Mouse (Mus musculus) heart, embryonic 15.5 days (tissue): ENCODE data around the gene Ccl6. TPM values are rescaled to one million over a fixed set of nuclear protein-coding genes. Genes with fewer than 3 reads are reported as not detected.

Experiments
- ATAC-seq: fragments of 200-750 bp; cut with Nextera tagmentation; replicated peaks from 2 replicates; pipeline ENCODE4 v1.8.0; 2017; ENCODE audit warnings: low read depth, moderate TSS enrichment; ENCODE audit not compliant: insufficient number of reproducible peaks, insufficient read depth, low FRiP score
- H3K27ac ChIP-seq: fragments of 300-500 bp; sonication (generic); 2 replicates; pipeline ENCODE4 v1.5.1; 2015; ENCODE audit warnings: mild to moderate bottlenecking, inconsistent platforms
- H3K27me3 ChIP-seq: fragments of 300-500 bp; sonication (generic); 2 replicates; pipeline ENCODE4 v1.6.1; 2015; ENCODE audit warnings: inconsistent platforms
- H3K36me3 ChIP-seq: fragments of 300-500 bp; sonication (generic); 2 replicates; pipeline ENCODE4 v1.6.1; 2015; ENCODE audit warnings: mild to moderate bottlenecking, inconsistent platforms
- H3K4me1 ChIP-seq: fragments of 300-500 bp; sonication (generic); replicated peaks from 2 replicates; pipeline ENCODE4 v1.6.1; 2015; ENCODE audit warnings: inconsistent platforms
- H3K4me2 ChIP-seq: fragments of 300-500 bp; sonication (generic); 2 replicates; pipeline ENCODE4 v1.6.1; 2015; ENCODE audit warnings: inconsistent platforms, mild to moderate bottlenecking, moderate library complexity
- H3K4me3 ChIP-seq: fragments of 300-500 bp; sonication (generic); 2 replicates; pipeline ENCODE4 v1.5.1; 2015; ENCODE audit warnings: mild to moderate bottlenecking, inconsistent platforms
- H3K9ac ChIP-seq: fragments of 300-500 bp; sonication (generic); 2 replicates; pipeline ENCODE4 v1.6.1; 2015; ENCODE audit warnings: mild to moderate bottlenecking, inconsistent platforms
- H3K9me3 ChIP-seq: fragments of 300-500 bp; sonication (generic); replicated peaks from 2 replicates; pipeline ENCODE4 v1.6.1; 2016; ENCODE audit warnings: inconsistent platforms
- WGBS: fragments of 180-500 bp; shearing (Covaris S2); methylation state at CpG from one replicate; pipeline ENCODE4 v1.1.7; 2015; ENCODE audit warnings: mixed read lengths; 5-methylcytosine and 5-hydroxymethylcytosine counted together
- polyA plus RNA-seq: library from polyadenylated mRNA; unstranded; fragments of >200 nt; fragmentation: Nextera tagmentation; extraction: Ambion mirVana; gene quantifications from 2 replicates; pipeline ENCODE4 v1.2.1, GENCODE M21; 2015

The Ccl6 gene
- polyA plus RNA-seq, 1 experiment from 2014 or later, result 5.9 TPM

DNA sequence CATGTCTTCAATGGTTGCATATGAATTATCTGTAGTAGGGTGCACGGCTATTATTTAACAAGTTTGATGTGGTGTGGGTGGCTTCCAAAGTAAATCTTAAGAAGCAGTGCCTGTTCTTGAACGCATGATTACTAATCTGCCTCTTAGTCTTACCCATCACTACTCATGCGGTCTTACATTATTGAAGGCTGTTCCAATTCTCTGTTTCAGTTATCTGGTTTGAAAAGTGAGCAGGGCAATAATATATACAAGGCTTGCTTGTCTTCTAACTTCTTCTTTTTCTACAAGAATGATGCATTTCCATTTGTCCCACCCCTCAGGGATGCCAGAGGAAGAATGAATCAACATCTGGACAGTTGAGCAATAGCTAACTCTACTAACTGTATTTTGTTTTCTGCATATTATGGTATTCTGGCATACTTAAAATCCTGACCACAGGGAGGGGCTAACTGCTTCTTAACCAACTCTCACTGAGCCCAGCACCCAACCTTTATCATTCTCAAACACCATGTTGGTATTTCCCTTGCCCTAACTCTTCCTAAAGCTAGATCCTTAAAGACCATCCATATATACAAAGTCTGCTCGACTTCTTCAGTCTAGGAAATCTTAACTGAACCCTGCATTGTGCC, 15.8 kb downstream of the Ccl6 start:
- WGBS, result 72% methylated on average over 4 of the region's 4 CpGs
- Histone ChIP-seq H3K4me3 (no peak overlapping the region), H3K9ac (no peak overlapping the region), H3K27ac (no peak overlapping the region), H3K27me3 (no peaks in the 10 kb centered on the region), H3K4me2 (no peak overlapping the region), H3K4me1 (no peaks in the 10 kb centered on the region), H3K36me3 (no peaks in the 10 kb centered on the region), H3K9me3 (no peaks in the 10 kb centered on the region)
- ATAC-seq, result no peak

DNA sequence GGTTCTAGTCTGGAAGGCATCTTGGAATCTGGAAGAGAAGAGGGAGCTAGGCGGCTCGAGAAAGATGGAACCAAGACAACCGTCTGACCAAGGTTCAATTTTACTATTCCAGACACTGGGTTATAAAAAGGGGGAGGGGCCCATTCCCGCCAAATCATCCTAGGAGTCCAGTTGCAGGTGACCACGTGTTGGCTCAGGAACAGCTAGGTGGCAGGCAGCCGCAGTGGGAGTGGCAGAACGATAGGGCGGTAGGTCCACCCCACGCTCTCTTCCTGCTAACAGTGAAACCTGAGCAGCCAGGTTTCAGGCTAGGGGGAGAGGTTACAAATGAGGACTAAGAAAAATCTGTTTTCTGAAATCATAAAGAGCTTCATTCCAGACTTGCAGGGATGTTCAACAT, 20.1 kb downstream of the Ccl6 start:
- Histone ChIP-seq H3K9ac (no peak overlapping the region), H3K9me3 (no peaks in the 10 kb centered on the region), H3K4me3 (no peak overlapping the region), H3K27me3 (no peaks in the 10 kb centered on the region), H3K4me2 (no peak overlapping the region), H3K4me1 (no peaks in the 10 kb centered on the region), H3K27ac (no peak overlapping the region), H3K36me3 (no peaks in the 10 kb centered on the region)
- 52% methylated on average over 9 of the region's 9 CpGs for WGBS
- no peak for ATAC-seq

DNA sequence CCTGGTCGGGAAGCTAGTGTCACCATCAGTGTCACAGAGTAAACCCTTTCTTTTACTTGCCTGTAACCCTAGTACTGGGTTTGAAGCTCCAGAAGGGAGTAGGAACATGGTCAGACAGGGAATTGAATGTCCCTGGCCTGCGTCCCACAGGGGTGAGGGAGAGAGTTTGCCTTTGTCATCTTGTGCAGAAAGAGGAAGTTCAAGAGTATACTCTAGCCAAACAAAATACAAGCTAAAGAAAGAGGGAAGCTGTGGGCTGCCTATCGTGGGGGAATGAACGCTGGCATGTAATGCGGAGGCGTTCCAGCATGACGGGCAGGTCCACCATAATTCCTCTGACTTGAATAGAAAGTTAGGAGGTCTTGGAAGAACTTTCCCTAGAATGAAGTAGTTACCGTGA, 20.7 kb downstream of the Ccl6 start:
- Histone ChIP-seq H3K36me3 (no peaks in the 10 kb centered on the region), H3K9me3 (no peaks in the 10 kb centered on the region), H3K9ac (no peak overlapping the region), H3K27me3 (no peaks in the 10 kb centered on the region), H3K4me3 (no peak overlapping the region), H3K4me1 (no peaks in the 10 kb centered on the region), H3K4me2 (no peak overlapping the region), H3K27ac (no peak overlapping the region)
- ATAC-seq, result 0 out of 2 replicates have a peak, but pooled peaks have one; percentile 53
- 68% methylated on average over 8 of the region's 8 CpGs for WGBS

DNA sequence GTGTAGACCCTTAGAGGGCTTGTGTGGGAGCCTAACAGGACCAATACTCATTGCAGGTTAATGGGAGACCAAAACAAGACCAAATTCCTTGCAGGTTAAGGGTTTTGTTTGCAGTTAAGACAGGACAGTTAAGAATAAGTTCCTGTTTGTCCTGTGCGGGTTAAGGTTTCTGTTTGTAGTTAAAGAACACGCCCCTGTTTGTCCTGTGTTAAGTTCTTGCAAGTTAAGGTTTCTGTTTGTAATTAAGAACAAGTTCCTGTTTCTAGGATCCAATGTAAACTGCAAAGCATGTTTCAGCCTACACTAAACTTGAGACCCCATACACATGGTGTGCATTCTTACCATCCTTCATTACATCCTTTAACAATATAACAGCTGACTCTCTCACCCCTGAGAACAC, 22.7 kb downstream of the Ccl6 start:
- H3K4me2 ChIP-seq, result no peak overlapping the region
- H3K4me3 ChIP-seq, result no peak overlapping the region
- no peak overlapping the region for H3K27ac ChIP-seq
- H3K4me1 ChIP-seq, result no peaks in the 10 kb centered on the region
- no peaks in the 10 kb centered on the region for H3K36me3 ChIP-seq
- no peak for ATAC-seq
- WGBS, result 75% methylated on average over 2 of the region's 2 CpGs
- no peaks in the 10 kb centered on the region for H3K27me3 ChIP-seq
- no peak overlapping the region for H3K9ac ChIP-seq
- no peaks in the 10 kb centered on the region for H3K9me3 ChIP-seq

DNA sequence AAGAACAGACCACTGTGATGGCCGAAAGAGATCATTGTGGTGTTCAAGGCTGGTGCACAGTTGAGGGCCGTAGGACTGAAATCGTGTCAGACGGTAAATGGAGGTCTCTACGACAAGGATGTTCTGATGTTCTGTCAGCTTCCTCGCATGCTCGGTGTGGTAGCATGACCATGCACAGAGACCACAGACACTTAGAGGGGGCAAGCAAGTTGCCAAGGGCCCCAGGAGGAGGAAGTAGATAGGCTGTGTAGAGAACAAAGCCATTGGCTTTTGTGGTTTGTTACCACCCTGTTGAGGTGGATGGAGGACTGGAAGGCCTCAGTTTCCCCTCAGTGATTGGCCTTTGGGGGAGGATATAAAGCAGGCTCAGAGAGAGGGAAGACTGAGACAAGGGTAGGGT, 23.6 kb downstream of the Ccl6 start:
- Histone ChIP-seq H3K36me3 (no peaks in the 10 kb centered on the region), H3K4me2 (no peak overlapping the region), H3K4me3 (no peak overlapping the region), H3K27ac (no peak overlapping the region), H3K9ac (no peak overlapping the region), H3K27me3 (no peaks in the 10 kb centered on the region), H3K4me1 (no peaks in the 10 kb centered on the region), H3K9me3 (no peaks in the 10 kb centered on the region)
- no peak for ATAC-seq
- 87% methylated on average over 7 of the region's 7 CpGs for WGBS

DNA sequence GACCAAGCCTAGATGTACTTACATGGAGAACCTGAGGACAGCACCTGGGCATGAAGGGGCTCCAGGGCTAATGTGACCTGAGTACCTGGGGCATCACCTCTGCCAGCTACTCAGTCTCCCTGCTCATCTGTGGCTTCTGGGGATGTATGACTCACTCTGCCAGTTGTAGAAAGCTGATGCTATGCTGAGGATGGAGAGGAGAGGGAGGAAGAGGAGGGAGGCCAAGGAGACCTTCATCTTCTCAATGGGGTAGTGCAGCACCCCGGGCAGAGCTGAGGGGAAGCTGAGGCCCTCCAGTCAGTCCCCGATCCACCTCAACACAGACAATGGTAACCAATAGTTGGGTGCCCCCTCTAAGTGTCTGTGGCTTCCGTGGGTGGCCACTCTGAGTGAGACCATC, 24.1 kb downstream of the Ccl6 start:
- H3K36me3 ChIP-seq, result no peaks in the 10 kb centered on the region
- no peak overlapping the region for H3K9ac ChIP-seq
- no peaks in the 10 kb centered on the region for H3K4me1 ChIP-seq
- H3K4me3 ChIP-seq, result no peak overlapping the region
- no peak overlapping the region for H3K4me2 ChIP-seq
- H3K9me3 ChIP-seq, result no peaks in the 10 kb centered on the region
- no peak overlapping the region for H3K27ac ChIP-seq
- no peak for ATAC-seq
- no peaks in the 10 kb centered on the region for H3K27me3 ChIP-seq
- 80% methylated on average over 3 of the region's 3 CpGs for WGBS

DNA sequence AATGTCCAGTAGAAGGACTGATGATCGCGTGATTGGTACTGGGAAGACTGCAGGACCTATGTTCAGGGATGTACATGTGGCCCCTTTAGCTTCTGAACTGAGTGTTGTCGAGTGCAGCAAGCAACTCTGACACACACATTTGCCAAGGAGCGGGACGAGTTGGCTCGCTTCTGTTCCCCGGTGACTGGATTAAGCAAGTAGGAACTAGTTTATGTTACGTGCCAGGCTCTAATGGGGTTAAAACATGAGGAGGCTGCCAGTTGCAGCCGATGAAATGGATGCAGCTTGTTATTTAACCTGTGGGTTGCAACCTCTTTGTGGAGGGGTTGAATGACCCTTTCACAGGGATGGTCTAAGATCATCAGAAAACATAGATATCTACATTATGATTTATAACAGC, 24.8 kb downstream of the Ccl6 start:
- H3K4me2 ChIP-seq, result no peak overlapping the region
- no peaks in the 10 kb centered on the region for H3K9me3 ChIP-seq
- H3K36me3 ChIP-seq, result no peaks in the 10 kb centered on the region
- H3K4me3 ChIP-seq, result no peak overlapping the region
- H3K27me3 ChIP-seq, result no peaks in the 10 kb centered on the region
- H3K27ac ChIP-seq, result no peak overlapping the region
- H3K4me1 ChIP-seq, result no peaks in the 10 kb centered on the region
- no peak for ATAC-seq
- no peak overlapping the region for H3K9ac ChIP-seq
- WGBS, result 85% methylated on average over 9 of the region's 9 CpGs

DNA sequence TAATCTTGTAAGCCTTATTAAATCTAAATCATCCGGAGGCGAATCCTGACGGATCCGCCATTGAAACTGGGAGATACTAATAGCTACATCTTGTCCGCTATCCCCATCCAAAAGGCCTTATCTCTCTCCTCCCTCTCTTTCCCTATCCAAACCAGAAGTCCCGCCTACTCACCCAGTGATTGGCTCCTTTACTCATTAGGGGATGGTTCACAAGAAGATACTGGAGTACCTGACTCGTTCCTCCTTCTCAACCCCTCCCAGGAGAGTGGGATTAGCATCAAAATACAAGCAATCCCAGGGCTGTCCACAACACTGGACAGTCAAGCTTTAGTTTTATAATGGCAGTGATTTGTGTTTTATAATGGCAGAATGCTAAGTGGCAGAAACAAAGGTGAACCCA, 25.6 kb downstream of the Ccl6 start:
- no peak overlapping the region for H3K27ac ChIP-seq
- H3K9ac ChIP-seq, result no peak overlapping the region
- no peaks in the 10 kb centered on the region for H3K9me3 ChIP-seq
- H3K4me1 ChIP-seq, result no peaks in the 10 kb centered on the region
- WGBS, result 57% methylated on average over 7 of the region's 7 CpGs
- no peak for ATAC-seq
- H3K36me3 ChIP-seq, result no peaks in the 10 kb centered on the region
- H3K4me2 ChIP-seq, result no peak overlapping the region
- H3K27me3 ChIP-seq, result no peaks in the 10 kb centered on the region
- no peak overlapping the region for H3K4me3 ChIP-seq

DNA sequence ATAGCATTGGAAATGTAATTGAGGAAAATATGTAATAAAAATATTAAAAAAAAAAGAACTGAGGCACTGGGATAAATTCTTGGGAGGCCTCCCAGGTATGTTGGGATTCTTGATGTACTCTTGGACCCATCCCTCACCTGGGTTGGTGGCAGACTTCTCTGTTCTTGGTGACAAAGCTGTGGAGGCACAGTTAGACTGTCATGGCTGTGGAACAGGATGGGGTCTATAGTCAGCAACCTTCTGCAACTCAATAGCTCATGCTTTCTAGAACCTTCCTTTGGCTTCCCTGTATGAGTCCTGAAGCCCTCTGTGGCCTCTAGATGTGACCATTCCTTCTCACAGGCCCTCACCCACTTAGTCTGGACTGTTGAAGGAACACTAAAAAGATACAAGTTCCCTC, 26.3 kb downstream of the Ccl6 start:
- Histone ChIP-seq H3K9me3 (no peaks in the 10 kb centered on the region), H3K4me3 (no peak overlapping the region), H3K4me2 (no peak overlapping the region), H3K27me3 (no peaks in the 10 kb centered on the region), H3K4me1 (no peaks in the 10 kb centered on the region), H3K27ac (no peak overlapping the region), H3K9ac (no peak overlapping the region), H3K36me3 (no peaks in the 10 kb centered on the region)
- no peak for ATAC-seq

DNA sequence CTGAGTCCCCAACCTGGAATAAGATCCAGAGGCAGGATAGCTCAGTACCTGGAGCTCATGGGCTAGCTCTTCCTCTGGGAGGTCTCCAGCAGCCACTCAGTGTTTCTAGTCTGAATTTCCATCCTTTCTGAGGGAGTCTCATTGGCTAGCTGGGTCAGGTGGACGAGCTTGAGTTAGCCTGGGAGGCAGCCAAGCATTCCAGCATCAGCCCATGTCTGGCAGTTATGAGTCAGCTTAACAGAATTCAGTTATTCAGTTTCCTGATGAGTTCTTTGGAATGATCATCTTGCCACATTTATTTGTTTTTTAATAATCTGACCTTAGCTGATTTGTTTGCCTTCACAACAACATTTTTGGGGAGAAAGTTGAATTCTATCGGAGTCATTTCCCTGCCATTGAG, 29.1 kb downstream of the Ccl6 start:
- no peaks in the 10 kb centered on the region for H3K9me3 ChIP-seq
- no peak for ATAC-seq

DNA sequence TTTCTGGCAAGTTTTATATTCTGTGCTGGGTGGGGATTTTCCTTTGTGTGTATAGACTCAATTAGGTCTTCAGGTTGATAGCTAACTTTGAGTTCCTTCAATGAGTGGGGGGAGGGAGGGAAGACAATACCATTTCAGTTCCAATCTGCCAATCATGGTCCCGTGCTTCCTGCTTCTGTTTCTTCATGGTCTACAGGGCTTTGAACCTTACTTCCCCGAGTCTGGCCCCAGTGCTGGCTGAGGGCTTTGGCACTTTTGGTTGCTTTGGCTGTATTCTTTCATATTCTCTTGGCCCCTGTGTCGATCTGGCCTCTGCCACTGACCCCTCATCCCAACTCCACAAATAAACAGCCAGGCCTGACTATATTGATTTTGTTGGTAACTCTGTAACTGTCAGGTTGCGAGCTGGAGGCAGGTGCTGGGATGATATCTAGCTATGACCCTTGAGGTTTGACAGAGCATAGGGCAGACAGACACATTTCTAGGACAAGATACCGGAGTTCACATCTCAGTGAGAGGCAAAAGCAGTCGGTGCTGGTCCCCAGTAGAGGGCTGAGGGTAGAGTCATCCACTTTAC, 30.5 kb downstream of the Ccl6 start:
- WGBS, result 72% methylated on average over 6 of the region's 6 CpGs
- Histone ChIP-seq H3K9ac (no peak overlapping the region), H3K4me1 (no peaks in the 10 kb centered on the region), H3K4me2 (no peak overlapping the region), H3K4me3 (no peak overlapping the region), H3K36me3 (no peaks in the 10 kb centered on the region), H3K9me3 (no peaks in the 10 kb centered on the region), H3K27ac (no peak overlapping the region), H3K27me3 (no peaks in the 10 kb centered on the region)
- ATAC-seq, result no peak

More for the DNA sequence above, 29.1 kb downstream of the Ccl6 start:
- H3K36me3 ChIP-seq, result no peaks in the 10 kb centered on the region
- 52% methylated on average over 2 of the region's 2 CpGs for WGBS
- H3K9ac ChIP-seq, result no peak overlapping the region
- no peaks in the 10 kb centered on the region for H3K4me1 ChIP-seq
- H3K27me3 ChIP-seq, result no peaks in the 10 kb centered on the region
- H3K27ac ChIP-seq, result no peak overlapping the region
- H3K4me2 ChIP-seq, result no peak overlapping the region
- no peak overlapping the region for H3K4me3 ChIP-seq

DNA sequence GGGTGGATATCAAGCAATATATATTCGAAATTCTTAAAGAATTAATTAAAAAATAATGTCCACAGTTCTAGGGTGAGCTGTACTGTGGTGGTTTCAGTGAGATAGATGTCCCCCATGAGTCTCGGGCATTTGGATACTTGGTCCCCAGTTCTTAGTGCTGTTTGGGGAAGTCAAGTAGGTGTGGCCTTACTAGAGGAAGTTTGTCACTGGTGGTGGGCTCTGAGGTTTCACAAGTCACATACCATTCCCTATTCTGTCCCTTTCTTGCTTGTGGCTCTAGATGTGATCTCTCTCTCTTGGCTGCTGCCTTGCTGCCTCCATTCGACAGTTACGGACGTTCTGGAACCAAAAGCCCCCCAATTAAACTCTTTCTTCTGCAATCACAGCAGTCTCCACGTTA, 32.5 kb downstream of the Ccl6 start:
- Histone ChIP-seq H3K4me3 (no peak overlapping the region), H3K27ac (no peak overlapping the region), H3K4me2 (no peak overlapping the region), H3K4me1 (no peaks in the 10 kb centered on the region), H3K27me3 (no peaks in the 10 kb centered on the region), H3K36me3 (no peaks in the 10 kb centered on the region), H3K9me3 (no peaks in the 10 kb centered on the region), H3K9ac (no peak overlapping the region)
- WGBS, result 64% methylated on average over 6 of the region's 6 CpGs
- no peak for ATAC-seq
